Mouse (Mus musculus): ENCODE measurements around the gene Gm6337.
"Not testable (repeated sequence)": the region's sequence is repeated elsewhere in the genome, so short reads cannot be mapped to it uniquely, and the experiment has no call there.

Gm6337 gene

GRCm38 (mm10) chr14:6058167-6058566 lies at the start of gene Gm6337:
Gene Gm6337 (minus strand): TSS chr14:6058267.
- DNase-seq = not testable (repeated sequence)

- not testable (repeated sequence) for DNase-seq
These were observed 49.4 kb upstream of the Gm6337 start for GRCm38 (mm10) chr14:6107500-6107899.

- not testable (repeated sequence) for DNase-seq
These were observed 35.8 kb upstream of the Gm6337 start, which contains the start of gene Gm8206 for GRCm38 (mm10) chr14:6093842-6094241. Gene Gm8206 (minus strand): TSS chr14:6093942.

Measured in cerebellum, adult 11 months (tissue).